Comparison of ENCODE assay signal across 22 mouse cellular contexts in genomic region chr10:125623836-125624235, GRCm38 (mm10).
DNase-seq lines count a peak whose midpoint lies in the region; ATAC-seq and TF ChIP-seq lines count a peak whose summit lies in the region.
"Had no signal": no experiment of that assay in that cellular context is flagged by ENCODE, and none has a peak within 500 bp of the region (broad histone marks: within the 10 kb centered on the region; RNA-seq: fewer than 3 reads in every experiment).

No protein-coding gene starts in this region.

- H3K4me1 ChIP-seq in midbrain, embryonic 13.5 days (replicated peaks): peaks cover 8% of the 10 kb centered on the region
- no peaks in the 10 kb centered on the region; the same call in 1 of the 2 replicates for H3K4me1 ChIP-seq in midbrain, embryonic 10.5 days
- H3K4me1 ChIP-seq in embryonic facial prominence, embryonic 10.5 days: no peaks in the 10 kb centered on the region
- peaks cover 6% of the 10 kb centered on the region for H3K4me1 ChIP-seq in forebrain, embryonic 12.5 days
- no peaks in the 10 kb centered on the region for H3K4me1 ChIP-seq in midbrain, postnatal 0 days (ENCODE audit: insufficient read depth, low read length)
- H3K4me1 ChIP-seq: embryonic facial prominence, embryonic 12.5 days; heart, embryonic 15.5 days; limb, embryonic 12.5 days; liver, embryonic 13.5 days; lung, embryonic 15.5 days had no signal

- no peak for DNase-seq in midbrain, embryonic 10.5 days (ENCODE audit: low spot score)
- peak; percentile 21 for DNase-seq in embryonic facial prominence, embryonic 10.5 days (ENCODE audit: low spot score)
- peak; percentile 47 for DNase-seq in midbrain, postnatal 0 days (ENCODE audit: low spot score)
- no peak for DNase-seq in heart, adult 18-20 months
- DNase-seq in gastrocnemius, postnatal 10 days: no peak
- DNase-seq: adrenal gland, postnatal 14 days; cerebellum, adult 11 months; cerebellum, postnatal 14 days; gastrocnemius, postnatal 25 days; heart, postnatal 4 days; kidney, postnatal 4 days; liver, embryonic 13.5 days; lung, postnatal 4 days had no signal

- H3K4me3 ChIP-seq in midbrain, embryonic 13.5 days (replicated peaks): no peak overlapping the region
- H3K4me3 ChIP-seq in midbrain, embryonic 10.5 days: no peak overlapping the region
- H3K4me3 ChIP-seq in embryonic facial prominence, embryonic 10.5 days: no peak overlapping the region
- H3K4me3 ChIP-seq in forebrain, embryonic 12.5 days (replicated peaks): no peak overlapping the region
- no peak overlapping the region for H3K4me3 ChIP-seq in midbrain, postnatal 0 days (ENCODE audit: low read depth, low read length)
- H3K4me3 ChIP-seq: embryonic facial prominence, embryonic 12.5 days; heart, embryonic 15.5 days; limb, embryonic 12.5 days; liver, embryonic 13.5 days; lung, embryonic 15.5 days; midbrain, embryonic 12.5 days had no signal

- H3K27ac ChIP-seq in midbrain, embryonic 13.5 days: peak overlapping the region; percentile 2; the same call in 1 of the 2 replicates
- H3K27ac ChIP-seq in midbrain, embryonic 10.5 days (replicated peaks): no peak overlapping the region
- H3K27ac ChIP-seq in embryonic facial prominence, embryonic 10.5 days (replicated peaks): no peak overlapping the region
- H3K27ac ChIP-seq in forebrain, embryonic 12.5 days: 0 out of 2 replicates have a peak overlapping the region, but pooled peaks have one; percentile 10
- no peak overlapping the region for H3K27ac ChIP-seq in midbrain, postnatal 0 days (ENCODE audit: low read depth, low read length)
- H3K27ac ChIP-seq: embryonic facial prominence, embryonic 12.5 days; heart, embryonic 15.5 days; limb, embryonic 12.5 days; liver, embryonic 13.5 days; lung, embryonic 15.5 days; midbrain, embryonic 12.5 days; stomach, postnatal 0 days had no signal

- H3K9me3 ChIP-seq in midbrain, embryonic 13.5 days: no peaks in the 10 kb centered on the region
- no peaks in the 10 kb centered on the region for H3K9me3 ChIP-seq in midbrain, embryonic 10.5 days (replicated peaks)
- no peaks in the 10 kb centered on the region for H3K9me3 ChIP-seq in embryonic facial prominence, embryonic 10.5 days
- H3K9me3 ChIP-seq in forebrain, embryonic 12.5 days: no peaks in the 10 kb centered on the region
- H3K9me3 ChIP-seq in midbrain, postnatal 0 days (ENCODE audit: low read length): no peaks in the 10 kb centered on the region
- H3K9me3 ChIP-seq: embryonic facial prominence, embryonic 12.5 days; heart, embryonic 15.5 days; limb, embryonic 12.5 days; liver, embryonic 13.5 days; lung, embryonic 15.5 days; midbrain, embryonic 12.5 days had no signal

- WGBS in midbrain, embryonic 13.5 days: 15% methylated on average over 7 of the region's 7 CpGs
- 15% methylated on average over 7 of the region's 7 CpGs for WGBS in midbrain, embryonic 10.5 days
- 20% methylated on average over 7 of the region's 7 CpGs for WGBS in embryonic facial prominence, embryonic 10.5 days
- WGBS in forebrain, embryonic 12.5 days: 3% methylated on average over 7 of the region's 7 CpGs
- 12% methylated on average over 7 of the region's 7 CpGs for WGBS in midbrain, postnatal 0 days

- H3K36me3 ChIP-seq in midbrain, embryonic 13.5 days: no peaks in the 10 kb centered on the region
- H3K36me3 ChIP-seq in midbrain, embryonic 10.5 days: no peaks in the 10 kb centered on the region
- no peaks in the 10 kb centered on the region for H3K36me3 ChIP-seq in embryonic facial prominence, embryonic 10.5 days (replicated peaks)
- H3K36me3 ChIP-seq in forebrain, embryonic 12.5 days (replicated peaks): no peaks in the 10 kb centered on the region
- H3K36me3 ChIP-seq in midbrain, postnatal 0 days (ENCODE audit: insufficient read depth, low read length): no peaks in the 10 kb centered on the region
- H3K36me3 ChIP-seq: embryonic facial prominence, embryonic 12.5 days; heart, embryonic 15.5 days; limb, embryonic 12.5 days; liver, embryonic 13.5 days; lung, embryonic 15.5 days; midbrain, embryonic 12.5 days had no signal

- H3K9ac ChIP-seq in midbrain, embryonic 13.5 days (replicated peaks): no peak overlapping the region
- H3K9ac ChIP-seq in forebrain, embryonic 12.5 days: no peak overlapping the region
- no peak overlapping the region for H3K9ac ChIP-seq in midbrain, postnatal 0 days (replicated peaks; ENCODE audit: low read length, poor library complexity, severe bottlenecking)
- H3K9ac ChIP-seq: embryonic facial prominence, embryonic 12.5 days; heart, embryonic 15.5 days; limb, embryonic 12.5 days; liver, embryonic 13.5 days; lung, embryonic 15.5 days; midbrain, embryonic 12.5 days had no signal

- peak overlapping the region; percentile 9; the same call in 1 of the 2 replicates for H3K4me2 ChIP-seq in midbrain, embryonic 13.5 days (replicated peaks)
- peak overlapping the region; percentile 22; the same call in 1 of the 2 replicates for H3K4me2 ChIP-seq in forebrain, embryonic 12.5 days
- no peak overlapping the region for H3K4me2 ChIP-seq in midbrain, postnatal 0 days (ENCODE audit: low read depth, low read length, poor library complexity, severe bottlenecking)
- H3K4me2 ChIP-seq: embryonic facial prominence, embryonic 12.5 days; heart, embryonic 15.5 days; limb, embryonic 12.5 days; liver, embryonic 13.5 days; lung, embryonic 15.5 days; midbrain, embryonic 12.5 days had no signal

- ATAC-seq in midbrain, embryonic 13.5 days: no peak
- peak; percentile 75 for ATAC-seq in forebrain, embryonic 12.5 days (ENCODE audit: low FRiP score)
- ATAC-seq in midbrain, postnatal 0 days (ENCODE audit: low FRiP score): no peak
- ATAC-seq: intestine, embryonic 16.5 days had no signal

- H3K27me3 ChIP-seq in midbrain, embryonic 13.5 days: no peaks in the 10 kb centered on the region
- no peaks in the 10 kb centered on the region for H3K27me3 ChIP-seq in midbrain, embryonic 10.5 days (ENCODE audit: low read depth, poor library complexity, severe bottlenecking)
- H3K27me3 ChIP-seq in embryonic facial prominence, embryonic 10.5 days (replicated peaks; ENCODE audit: low read depth, poor library complexity, severe bottlenecking): no peaks in the 10 kb centered on the region
- no peaks in the 10 kb centered on the region for H3K27me3 ChIP-seq in forebrain, embryonic 12.5 days
- H3K27me3 ChIP-seq in midbrain, postnatal 0 days (ENCODE audit: insufficient read depth, low read length): no peaks in the 10 kb centered on the region
- H3K27me3 ChIP-seq: embryonic facial prominence, embryonic 12.5 days; heart, embryonic 15.5 days; limb, embryonic 12.5 days; liver, embryonic 13.5 days; lung, embryonic 15.5 days; midbrain, embryonic 12.5 days had no signal

- TF ChIP-seq CTCF in midbrain, postnatal 0 days (IDR thresholded peaks at IDR 0.05): no peak

Comparison
In these comparisons a context has a peak if more than half of its experiments do, and no peak if none do; other contexts are left out.
1. H3K27ac ChIP-seq: peak in midbrain, embryonic 13.5 days (single experiment) and forebrain, embryonic 12.5 days (single experiment); none in midbrain, embryonic 10.5 days (single experiment), embryonic facial prominence, embryonic 10.5 days (single experiment) and midbrain, postnatal 0 days (single experiment).
2. DNase-seq: peak in embryonic facial prominence, embryonic 10.5 days (single experiment) and midbrain, postnatal 0 days (single experiment); none in midbrain, embryonic 10.5 days (single experiment), heart, adult 18-20 months (0 of 2) and gastrocnemius, postnatal 10 days (single experiment).